Mouse (Mus musculus) regulatory T cell (primary cell): ENCODE results near the gene Larp1.

Source experiments
- in situ Hi-C: fragments of 300-600 bp; cut with MboI, MseI; formaldehyde crosslinking; loops from one replicate; pipeline ENCODE4 v1.15.1; 2025; ENCODE audit warnings: high pct_unique_total_duplicates

Gene Larp1

DNA sequence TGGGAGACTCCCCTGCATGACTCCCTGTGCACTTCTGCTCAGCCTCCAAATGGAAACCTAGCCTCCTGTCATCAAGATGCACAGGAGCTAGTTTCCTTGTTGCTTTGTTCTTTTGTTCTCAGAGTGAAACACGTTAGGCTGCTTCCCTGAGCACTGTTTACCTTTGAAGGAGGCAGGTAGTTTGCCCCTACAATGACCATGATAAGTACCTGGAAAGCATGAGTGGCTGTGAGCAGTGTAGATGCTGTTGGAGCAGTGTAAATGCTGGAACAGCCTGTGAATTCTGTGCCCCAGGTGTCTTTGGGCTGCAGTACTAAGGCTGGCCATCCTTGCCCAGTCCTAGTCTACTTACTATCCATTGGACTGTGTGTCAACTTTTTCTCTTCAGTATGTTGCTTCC is 18.0 kb downstream of the Larp1 start:
- in situ Hi-C loops = no loop called here

DNA sequence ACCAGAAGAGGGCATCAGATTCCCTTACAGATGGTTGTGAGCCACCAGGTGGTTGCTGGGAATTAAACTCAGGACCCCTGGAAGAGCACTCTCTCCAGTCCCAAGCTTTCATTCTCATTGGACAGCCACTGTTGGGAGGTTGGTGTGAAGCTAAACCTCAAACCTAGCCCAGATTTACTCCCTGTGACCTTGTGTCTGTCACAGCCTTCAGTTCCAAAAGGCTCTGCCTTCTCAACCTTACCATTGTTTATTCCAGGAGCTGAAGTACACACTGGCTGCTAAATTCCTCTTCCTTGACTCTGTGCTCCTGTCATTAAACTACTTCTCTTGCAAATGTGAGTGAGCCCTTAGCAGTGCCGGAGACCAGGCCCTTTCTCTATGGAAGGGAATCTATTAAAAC is 20.1 kb downstream of the Larp1 start:
- in situ Hi-C loops = no loop called here

DNA sequence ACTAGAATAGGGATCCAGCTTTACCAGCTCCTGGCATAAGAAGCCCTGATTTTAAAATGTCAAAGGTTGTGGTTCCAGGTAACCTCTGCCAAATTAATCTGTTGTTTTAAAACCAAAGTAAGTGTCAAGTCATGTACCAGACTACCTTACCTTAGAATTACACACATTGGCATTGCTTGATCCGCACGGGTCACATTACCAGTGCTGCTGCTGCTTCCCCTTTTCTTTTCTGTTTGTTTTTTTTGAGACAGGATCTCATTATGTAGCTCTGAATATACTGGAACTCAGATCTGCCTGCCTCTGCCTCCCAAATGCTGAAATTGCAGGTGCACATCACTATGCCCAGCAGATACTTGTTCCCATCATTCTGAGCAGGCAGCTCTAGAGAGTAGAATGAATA is 21.0 kb downstream of the Larp1 start:
- in situ Hi-C loops = no loop called here

DNA sequence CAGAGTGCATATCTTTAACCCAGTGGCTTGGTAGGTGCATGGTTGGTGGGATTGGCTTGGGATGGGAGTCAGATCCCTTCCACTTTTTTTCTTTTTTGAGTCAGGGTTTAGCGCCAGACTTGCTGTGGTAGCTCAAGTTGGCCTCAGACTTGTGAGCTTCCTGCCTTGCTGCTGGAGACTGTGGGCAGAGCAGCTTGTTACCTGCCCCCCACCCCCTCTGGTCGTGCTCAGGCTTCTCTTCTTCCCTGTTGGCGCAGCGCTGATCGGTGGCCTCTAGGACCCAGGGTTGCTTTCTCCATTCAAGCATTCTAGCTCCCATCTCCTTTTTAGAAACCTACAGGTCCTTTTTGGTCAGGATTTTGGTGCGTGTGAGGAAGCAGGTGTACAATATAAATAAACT is 22.3 kb downstream of the Larp1 start:
- in situ Hi-C loops = no loop called here

DNA sequence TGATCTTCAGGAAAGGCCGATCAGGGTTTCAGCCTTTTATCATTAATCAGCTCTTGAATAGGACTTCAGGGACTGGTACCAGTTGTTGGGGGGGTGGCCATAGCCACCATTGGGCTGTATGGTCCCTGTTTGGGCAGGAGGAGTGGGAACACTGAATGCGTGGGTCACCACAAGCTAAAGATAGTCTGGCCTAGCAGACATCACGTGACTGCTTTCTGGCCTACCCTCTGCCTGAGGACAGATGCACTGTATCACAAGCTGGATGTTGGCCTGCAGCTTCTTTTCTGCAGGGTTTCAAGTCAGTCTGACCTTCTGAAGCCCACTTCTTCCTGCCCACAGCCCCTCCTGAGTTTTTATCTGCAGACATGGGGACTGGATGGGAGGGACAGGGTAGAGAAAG is 24.8 kb downstream of the Larp1 start:
- in situ Hi-C loops = no loop called here

DNA sequence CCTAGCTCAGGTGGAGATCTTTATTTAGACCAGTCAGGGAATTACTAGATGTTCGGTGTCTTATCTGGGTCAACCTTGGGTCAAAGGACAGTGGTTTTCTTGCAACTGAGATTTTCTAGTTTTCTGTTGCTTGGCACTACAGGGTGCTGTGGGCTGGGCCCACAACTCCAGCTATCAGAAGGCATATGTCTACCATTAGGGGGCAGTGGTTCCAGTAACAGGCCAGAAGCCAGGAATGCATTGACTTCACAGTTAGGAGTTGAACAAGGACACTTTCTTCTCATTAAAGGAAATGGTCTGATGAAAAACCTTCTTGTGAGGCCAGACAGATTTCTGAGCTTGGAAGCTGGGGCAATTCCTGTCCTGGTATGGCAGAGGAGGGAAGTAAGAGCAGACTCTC is 30.2 kb downstream of the Larp1 start:
- in situ Hi-C loops = no loop called here

DNA sequence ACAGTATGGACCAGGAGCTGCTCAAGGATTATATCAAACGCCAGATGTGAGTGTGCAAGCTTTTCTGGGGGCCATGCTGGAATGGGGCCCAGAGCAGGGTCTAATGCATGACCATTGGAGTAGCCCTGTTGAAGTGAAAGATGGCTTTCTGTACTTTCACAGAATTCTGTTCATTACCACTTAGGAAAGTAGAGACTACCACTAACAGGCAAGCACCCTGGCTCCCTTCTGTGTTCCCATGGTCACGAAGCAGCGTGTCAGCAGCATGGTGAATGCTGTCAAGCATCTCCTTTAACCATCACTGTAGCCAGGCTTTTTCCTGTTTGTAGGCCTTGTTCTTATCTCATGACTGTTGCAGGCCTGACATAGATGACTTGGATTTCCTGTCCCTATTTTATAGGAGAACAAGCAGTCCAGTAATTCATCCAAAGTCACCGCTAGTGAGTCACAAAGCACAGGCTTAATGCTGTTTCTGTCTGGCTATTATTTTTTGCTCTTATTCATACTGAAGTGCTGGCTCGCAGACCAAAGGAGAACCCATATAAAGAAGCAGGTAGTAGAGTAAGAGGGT is 34.1 kb downstream of the Larp1 start:
- in situ Hi-C loops = no loop called here

DNA sequence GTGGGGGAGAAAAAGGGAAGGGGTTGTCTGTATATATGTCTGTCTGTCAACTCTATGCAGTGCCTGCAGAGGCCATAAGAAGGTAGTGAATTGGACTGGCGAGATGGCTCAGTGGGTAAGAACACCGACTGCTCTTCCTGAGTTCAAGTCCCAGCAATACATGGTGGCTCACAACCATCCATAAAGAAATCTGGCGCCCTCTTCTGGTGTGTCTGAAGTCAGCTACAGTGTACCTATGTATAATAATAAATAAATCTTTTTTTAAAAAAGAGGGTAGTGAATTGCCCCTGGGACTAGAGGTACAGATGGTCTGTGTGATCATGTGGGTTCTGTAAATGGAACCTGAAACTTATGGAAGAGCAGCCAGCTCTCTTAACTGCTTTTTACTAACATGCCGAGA is 37.6 kb downstream of the Larp1 start:
- in situ Hi-C loops = no loop called here

DNA sequence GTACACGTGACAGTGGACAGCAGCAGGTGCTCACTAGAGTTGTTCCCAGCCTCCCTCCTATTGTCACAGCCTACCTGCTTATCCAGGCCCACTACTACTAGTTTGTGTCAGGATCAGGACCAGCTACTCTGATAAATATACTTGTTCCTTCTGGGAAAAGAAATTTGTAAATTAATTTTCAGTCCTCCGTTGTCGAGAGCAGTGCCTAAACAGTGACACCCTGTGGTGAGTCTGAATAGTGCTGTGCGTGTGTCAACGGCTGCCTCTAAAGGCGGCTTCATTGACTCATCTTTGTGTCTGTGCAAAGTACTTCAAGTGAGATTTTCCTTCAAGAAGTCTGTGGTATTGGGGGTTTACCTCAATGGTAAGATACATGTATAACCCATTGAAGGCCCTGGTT is 48.6 kb downstream of the Larp1 start:
- in situ Hi-C loops = loop anchor here (25.0 kb wide), 1 partner anchor 245 kb away; the partner anchor contains the start of gene Sap30l

DNA sequence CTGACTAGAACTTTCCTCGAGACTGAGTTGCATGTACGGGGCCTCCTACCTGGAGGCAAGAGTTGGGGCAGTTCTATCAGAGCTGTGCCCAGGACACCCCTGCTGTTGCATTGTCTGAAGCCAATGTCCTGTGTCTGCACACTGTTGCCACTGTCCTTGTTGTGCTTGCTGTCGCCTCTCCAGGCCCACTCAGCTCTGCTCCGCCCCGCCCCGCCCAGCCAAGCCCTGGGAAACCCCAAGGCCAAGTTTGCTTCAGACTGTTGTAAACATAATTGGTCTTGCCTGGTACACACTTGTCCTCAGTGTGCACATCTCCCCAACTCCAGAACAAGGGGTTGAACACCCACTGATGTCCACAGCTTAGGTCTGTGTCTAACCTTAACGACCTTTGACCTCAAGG is 50.9 kb downstream of the Larp1 start:
- in situ Hi-C loops = loop anchor here (25.0 kb wide), 1 partner anchor 247 kb away; the partner anchor contains the start of gene Sap30l

DNA sequence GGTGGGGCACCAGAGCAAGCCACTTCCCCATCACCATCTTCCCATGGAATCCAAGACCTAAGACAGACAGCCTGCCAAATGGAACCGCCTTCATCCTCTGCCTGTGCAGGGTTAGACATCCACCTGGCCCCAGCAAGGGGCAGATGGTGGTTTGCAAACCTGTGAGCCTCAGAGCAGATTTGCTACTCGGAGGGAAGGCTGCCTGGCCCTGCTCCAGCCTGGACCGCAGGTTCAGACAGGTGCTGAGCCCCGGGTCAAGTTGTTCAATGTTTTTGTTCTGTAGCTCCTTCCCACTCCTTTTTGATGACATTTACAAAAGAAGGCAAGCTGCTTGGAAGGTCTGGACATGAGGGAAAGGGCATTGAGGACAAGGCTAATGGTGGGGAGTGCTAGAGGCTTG is 52.4 kb downstream of the Larp1 start:
- in situ Hi-C loops = loop anchor here (25.0 kb wide), 1 partner anchor 249 kb away; the partner anchor contains the start of gene Sap30l

DNA sequence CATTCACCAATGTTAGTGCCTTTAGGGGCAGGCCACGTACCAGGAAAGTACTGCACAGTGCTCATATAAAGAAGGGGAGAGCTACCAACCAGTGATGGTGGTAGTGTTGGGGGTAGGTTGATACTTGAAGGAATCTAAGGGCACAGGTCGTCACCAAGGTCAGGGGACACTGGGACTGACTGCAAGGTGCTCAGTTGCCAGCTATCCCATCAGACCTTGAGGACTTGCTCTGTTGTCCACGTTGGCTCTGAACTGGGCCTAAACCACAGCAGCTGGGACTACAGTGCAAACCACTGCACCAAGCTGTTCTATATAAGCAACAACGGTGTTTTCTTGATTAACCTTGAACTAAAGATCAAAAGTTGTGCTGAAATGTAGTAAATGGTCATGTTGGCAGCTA is 53.7 kb downstream of the Larp1 start:
- in situ Hi-C loops = loop anchor here (25.0 kb wide), 1 partner anchor 250 kb away; the partner anchor contains the start of gene Sap30l

DNA sequence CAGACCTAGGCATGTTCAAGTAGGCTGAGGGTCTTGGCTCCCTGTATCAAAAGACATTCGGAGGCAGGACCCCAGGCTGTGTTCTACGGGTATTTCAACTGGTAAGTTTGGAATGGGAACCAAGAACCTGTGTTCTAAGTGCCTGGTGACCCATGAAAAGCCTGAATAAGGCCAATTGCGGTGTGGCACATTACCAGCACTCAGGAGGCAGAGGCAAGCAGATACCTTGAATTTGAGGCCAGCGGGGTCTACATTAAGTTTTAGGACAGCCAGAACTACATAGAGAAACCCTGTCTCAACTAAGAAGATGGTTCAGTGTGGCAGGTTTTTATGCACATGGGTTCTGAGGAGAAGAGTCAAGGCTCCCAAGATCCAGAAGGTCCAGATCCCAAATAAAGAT is 56.2 kb downstream of the Larp1 start:
- in situ Hi-C loops = loop anchor here (25.0 kb wide), 1 partner anchor 253 kb away; the partner anchor contains the start of gene Sap30l

DNA sequence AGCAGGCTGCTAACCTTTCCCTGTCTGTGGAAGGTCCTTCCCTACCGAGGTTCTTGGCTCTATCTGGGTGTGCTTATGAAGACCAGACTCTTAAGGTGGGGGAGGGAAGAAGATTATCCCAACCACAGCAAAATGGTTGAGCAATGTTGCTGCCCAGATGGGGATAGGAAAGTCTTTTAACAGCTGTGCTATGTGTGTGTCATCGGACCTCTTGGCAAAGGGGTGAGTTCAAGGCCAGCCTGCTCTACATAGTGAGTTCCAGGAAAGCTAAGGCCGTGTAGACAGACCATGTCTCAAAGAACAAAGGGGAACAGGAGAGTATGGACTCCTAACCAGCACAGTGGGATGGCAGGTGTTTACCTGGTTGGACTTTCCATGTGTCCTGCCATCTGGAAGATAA is 64.1 kb downstream of the Larp1 start:
- in situ Hi-C loops = loop anchor here (25.0 kb wide), 1 partner anchor 261 kb away; the partner anchor contains the start of gene Sap30l

DNA sequence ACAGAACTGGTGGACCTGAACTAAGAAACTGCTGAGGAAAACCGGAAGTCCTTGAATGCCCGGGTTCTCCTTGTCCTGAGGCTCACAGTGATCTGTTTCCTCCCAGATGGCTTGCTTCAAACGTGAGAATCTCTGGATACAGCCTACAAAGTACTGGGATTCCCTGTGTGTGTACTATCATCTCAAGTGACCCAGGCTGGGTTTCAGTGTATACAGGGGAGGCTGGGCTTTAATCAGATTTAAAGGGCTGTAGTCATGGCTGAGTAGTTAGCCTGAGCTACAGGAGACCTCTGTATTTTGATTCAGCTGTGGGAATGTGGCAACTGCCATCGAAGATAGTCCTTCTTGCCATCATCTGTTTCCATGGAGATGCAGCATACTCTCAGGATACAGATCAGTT is 68.4 kb downstream of the Larp1 start:
- in situ Hi-C loops = no loop called here

DNA sequence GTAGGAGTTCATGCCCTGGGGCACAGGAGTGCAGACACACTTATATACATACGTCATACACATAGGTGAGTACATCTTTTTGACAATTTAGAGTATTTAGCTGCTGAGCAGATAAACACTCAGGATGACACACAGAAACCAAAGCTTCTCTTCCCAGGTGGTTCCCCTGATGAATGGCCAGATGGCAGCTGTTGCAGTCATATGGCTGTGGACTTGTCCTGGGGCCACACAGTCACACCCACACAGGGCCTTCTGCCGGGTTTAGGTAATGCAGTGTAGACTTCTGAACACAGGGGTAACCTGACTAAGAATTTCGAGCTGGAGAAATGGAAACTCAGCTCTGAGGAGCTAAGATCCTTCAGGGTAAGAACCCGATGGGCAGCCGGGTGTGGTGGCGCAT is 72.9 kb downstream of the Larp1 start:
- in situ Hi-C loops = no loop called here

DNA sequence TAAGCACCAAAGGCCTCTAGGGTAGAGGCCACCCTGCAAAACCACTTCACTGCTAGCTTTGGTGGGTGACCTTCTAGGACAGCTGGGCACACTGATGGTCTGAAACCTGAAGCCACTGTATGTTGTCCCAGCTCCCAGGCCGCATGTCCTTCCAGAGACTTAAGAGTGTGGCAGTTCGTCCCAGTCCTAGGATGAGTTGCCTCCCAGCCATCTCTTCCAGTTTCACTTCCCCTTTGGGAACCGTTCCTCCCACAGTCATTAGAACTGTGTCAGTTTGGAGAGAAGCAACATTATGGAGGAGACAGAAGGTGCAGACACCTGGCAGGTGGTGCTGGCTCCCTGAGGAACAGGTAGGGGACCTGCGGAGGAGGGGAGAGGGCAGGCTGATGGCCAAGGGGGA is 83.7 kb downstream of the Larp1 start:
- in situ Hi-C loops = no loop called here

DNA sequence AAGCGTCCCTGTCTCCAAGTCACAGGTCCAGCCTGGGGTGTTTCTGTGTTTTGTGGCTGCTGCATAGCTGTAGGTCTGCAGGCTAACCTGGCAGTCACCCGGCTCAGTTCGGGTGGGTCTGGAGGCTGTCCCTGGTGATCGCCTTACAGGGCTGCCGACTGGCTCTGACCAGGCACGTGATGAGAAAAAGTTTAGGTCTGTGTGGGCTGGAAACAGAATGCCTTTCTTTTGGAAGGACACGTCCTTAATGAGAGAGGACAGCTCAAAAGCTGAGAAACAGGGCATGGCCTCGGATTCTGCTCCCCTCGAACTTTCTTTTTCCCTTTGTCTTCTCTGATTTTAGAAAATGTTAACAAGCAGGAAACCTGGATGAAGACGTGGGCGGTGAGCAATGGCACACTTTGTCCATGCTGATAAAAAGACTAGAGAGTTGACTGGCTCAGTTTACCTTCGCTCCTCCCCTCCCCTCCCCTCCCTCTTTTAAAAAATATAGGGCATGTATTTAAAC is 84.2 kb downstream of the Larp1 start, which contains the start of gene Gm12248:
Gm12248 (minus strand) TSS at position 114 of the 508 bp plus-strand sequence.
- in situ Hi-C loops = no loop called here

DNA sequence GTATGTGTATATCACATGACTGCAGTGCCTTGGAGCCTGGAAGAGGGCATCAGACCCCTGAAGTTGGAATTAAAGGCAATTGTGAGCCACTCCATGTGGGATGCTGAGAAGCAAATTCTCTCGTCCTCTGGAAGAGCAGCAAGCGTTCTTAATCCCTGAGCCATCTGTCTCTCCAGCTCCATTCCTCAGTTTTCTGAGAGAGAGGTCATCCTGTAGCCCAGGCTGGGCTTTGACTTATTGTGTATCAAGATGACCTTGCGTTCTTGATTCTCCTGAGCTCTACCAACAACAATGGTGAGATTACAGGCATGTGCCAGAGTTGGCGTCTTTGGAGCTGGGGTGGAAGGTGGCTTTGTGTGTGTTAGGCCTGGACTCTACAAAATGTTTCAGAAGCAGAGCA is 85.9 kb downstream of the Larp1 start:
- in situ Hi-C loops = no loop called here

DNA sequence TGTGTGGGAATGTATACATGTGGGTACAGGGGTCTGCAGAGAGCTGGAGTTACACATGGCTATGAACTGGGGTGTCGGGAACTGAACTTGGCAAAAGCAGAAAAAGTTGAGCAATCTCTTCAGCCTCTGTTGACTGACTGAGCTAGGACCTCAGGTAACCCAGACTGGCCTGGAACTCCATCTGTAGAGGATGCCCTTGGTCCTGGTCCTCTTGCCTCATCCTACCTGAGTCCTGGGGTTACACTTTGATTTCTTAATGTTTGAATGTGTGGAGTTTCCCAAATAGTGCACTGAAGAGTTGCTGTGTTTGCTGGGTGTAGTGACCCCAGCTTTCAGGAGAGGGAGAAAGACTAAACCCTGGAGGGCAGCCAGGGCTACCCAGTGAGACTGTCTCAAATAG is 86.7 kb downstream of the Larp1 start:
- in situ Hi-C loops = no loop called here

DNA sequence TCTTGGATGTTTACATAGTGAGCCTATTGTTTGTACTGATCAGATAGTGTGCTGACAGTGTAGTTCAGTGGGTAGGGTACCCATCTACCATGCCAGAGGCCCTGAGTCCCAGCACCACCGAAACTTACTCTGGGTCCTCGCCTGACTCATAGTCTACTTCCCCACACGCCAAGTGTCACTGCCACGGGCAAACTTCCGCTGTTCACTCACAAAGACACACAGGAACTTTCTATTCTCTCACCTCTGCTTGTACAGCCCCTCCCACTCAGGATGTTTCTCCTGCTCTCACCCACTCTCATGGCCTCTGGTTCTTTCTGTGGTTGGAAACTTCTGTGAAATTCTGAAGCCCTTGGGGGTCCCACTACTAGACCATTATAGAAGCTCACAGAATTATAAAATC is 87.3 kb downstream of the Larp1 start:
- in situ Hi-C loops = no loop called here

DNA sequence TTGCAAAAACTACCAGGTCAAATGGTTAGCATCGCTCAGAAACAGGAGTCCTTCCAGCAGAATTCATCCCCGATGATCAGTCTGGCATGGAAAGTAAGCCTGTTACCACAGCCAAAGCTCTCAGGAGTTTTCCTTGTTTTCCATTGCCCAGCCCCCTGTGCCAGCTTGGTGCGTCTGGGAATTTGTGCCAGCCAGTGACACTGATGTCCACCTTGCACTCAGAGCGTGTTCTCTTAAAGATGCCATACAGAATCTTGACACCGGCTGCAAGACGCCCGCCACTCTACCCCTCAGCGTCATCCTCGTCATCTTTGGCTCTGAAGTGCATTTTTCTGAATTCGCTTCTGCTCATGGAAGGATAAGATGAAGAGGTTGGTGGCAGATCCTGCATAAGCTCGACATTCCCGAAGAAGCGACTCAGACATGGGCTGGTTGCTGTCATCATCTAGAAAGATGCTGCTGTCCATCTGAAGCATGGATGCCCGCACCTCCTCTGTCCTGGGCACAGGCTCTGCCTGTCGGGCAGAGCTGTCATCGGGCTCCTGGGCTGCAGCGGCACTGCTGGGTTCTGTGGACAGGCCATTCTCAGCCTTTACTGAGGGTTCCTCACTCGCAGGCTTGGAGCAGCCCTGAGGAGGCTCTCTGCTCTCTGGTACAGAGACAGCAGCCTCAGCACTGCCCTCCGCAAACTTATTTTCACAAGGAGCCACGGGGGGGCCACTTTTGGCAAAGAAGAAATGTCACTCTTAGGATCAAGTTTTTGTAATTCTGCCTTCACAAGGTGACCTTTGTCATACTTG is 88.2 kb downstream of the Larp1 start:
- in situ Hi-C loops = no loop called here
